Mouse (Mus musculus) neural tube, embryonic 14.5 days (tissue): ENCODE measurements around the gene Jak1. TPM values are rescaled to one million over a fixed set of nuclear protein-coding genes. Genes with fewer than 3 reads are reported as not detected.

ENCODE experiments used
- ATAC-seq: fragments of 200-750 bp; cut with Nextera tagmentation; 2 replicates; pipeline ENCODE4 v1.8.0; 2017; ENCODE audit warnings: low read depth, mild to moderate bottlenecking, moderate TSS enrichment, moderate library complexity
- H3K27ac ChIP-seq: fragments of 300-500 bp; sonication (generic); 2 replicates; pipeline ENCODE4 v1.5.1; 2014; ENCODE audit warnings: low read depth, mild to moderate bottlenecking, control low read depth, low read length, moderate library complexity, mixed read lengths
- H3K27me3 ChIP-seq: fragments of 300-500 bp; sonication (generic); 2 replicates; pipeline ENCODE4 v1.6.1; 2014; ENCODE audit warnings: low read length; ENCODE audit not compliant: control insufficient read depth, insufficient read depth
- H3K36me3 ChIP-seq: fragments of 300-500 bp; sonication (generic); 2 replicates; pipeline ENCODE4 v1.6.1; 2014; ENCODE audit warnings: low read length, mixed read lengths; ENCODE audit not compliant: control insufficient read depth, insufficient read depth
- H3K4me1 ChIP-seq: fragments of 300-500 bp; sonication (generic); 2 replicates; pipeline ENCODE4 v1.6.1; 2014; ENCODE audit warnings: low read length; ENCODE audit not compliant: control insufficient read depth, insufficient read depth
- H3K4me2 ChIP-seq: fragments of 300-500 bp; sonication (generic); 2 replicates; pipeline ENCODE4 v1.6.1; 2014; ENCODE audit warnings: mild to moderate bottlenecking, low read depth, low read length, control low read depth
- H3K4me3 ChIP-seq: fragments of 300-500 bp; sonication (generic); 2 replicates; pipeline ENCODE4 v1.5.1; 2014; ENCODE audit warnings: low read depth, low read length, control low read depth, mixed read lengths
- H3K9ac ChIP-seq: fragments of 300-500 bp; sonication (generic); replicated peaks from 2 replicates; pipeline ENCODE4 v1.6.1; 2014; ENCODE audit warnings: low read depth, mild to moderate bottlenecking, control low read depth, low read length, mixed read lengths
- H3K9me3 ChIP-seq: fragments of 300-500 bp; sonication (generic); 2 replicates; pipeline ENCODE4 v1.6.1; 2016; ENCODE audit warnings: low read length; ENCODE audit not compliant: control insufficient read depth
- WGBS: fragments of 180-500 bp; shearing (Covaris S2); extraction: QIAGEN DNeasy Blood & Tissue Kit; methylation state at CpG from one replicate; pipeline ENCODE4 v1.1.7; 2014; 5-methylcytosine and 5-hydroxymethylcytosine counted together
- polyA plus RNA-seq: library from polyadenylated mRNA; unstranded; fragments of >200 nt; fragmentation: Nextera tagmentation; extraction: Ambion mirVana; gene quantifications from 2 replicates; pipeline ENCODE4 v1.2.1, GENCODE M21; 2014

Gene Jak1
- polyA plus RNA-seq, 1 experiment from 2014 or later, result 119 TPM

DNA sequence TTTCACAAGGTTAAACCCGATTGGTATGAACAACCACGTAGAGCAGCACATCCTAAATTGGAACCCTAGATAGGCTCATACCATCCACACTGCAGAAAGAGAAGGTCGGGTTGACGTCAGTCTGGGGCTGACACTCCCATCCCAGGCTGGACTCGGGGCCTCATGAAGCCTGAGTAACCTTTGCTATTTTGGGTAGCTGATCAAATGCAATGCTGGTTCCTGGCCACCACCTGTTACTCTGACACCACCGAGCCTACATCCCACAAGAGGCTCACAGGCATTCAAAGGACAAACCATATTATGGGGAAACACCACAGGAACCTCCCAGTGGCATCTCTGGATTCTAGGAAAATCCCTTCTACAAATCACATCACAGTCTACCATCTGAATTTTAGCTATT lies 28.3 kb downstream of the Jak1 start:
- H3K9me3 ChIP-seq, result no peaks in the 10 kb centered on the region
- WGBS, result 89% methylated on average over 6 of the region's 6 CpGs
- ATAC-seq, result no peak

GRCm38 (mm10) chr4:101235964-101236363 lies 29.1 kb downstream of the Jak1 start:
- no peaks in the 10 kb centered on the region for H3K9me3 ChIP-seq
- no peak overlapping the region for H3K4me3 ChIP-seq
- H3K4me2 ChIP-seq, result no peak overlapping the region
- no peak for ATAC-seq
- H3K27ac ChIP-seq, result no peak overlapping the region
- H3K9ac ChIP-seq, result no peak overlapping the region
- H3K27me3 ChIP-seq, result no peaks in the 10 kb centered on the region
- WGBS, result 97% methylated on average over 1 of the region's 1 CpGs
- no peaks in the 10 kb centered on the region for H3K36me3 ChIP-seq
- H3K4me1 ChIP-seq, result no peaks in the 10 kb centered on the region

More for the DNA sequence above, 28.3 kb downstream of the Jak1 start:
- Histone ChIP-seq H3K9ac (no peak overlapping the region), H3K27me3 (no peaks in the 10 kb centered on the region), H3K36me3 (no peaks in the 10 kb centered on the region), H3K27ac (no peak overlapping the region), H3K4me3 (no peak overlapping the region), H3K4me2 (no peak overlapping the region), H3K4me1 (no peaks in the 10 kb centered on the region)

GRCm38 (mm10) chr4:101234753-101235152 lies 30.3 kb downstream of the Jak1 start:
- H3K4me2 ChIP-seq, result no peak overlapping the region
- WGBS, result 71% methylated on average over 1 of the region's 1 CpGs
- no peak overlapping the region for H3K27ac ChIP-seq
- H3K9ac ChIP-seq, result no peak overlapping the region
- no peak overlapping the region for H3K4me3 ChIP-seq
- H3K9me3 ChIP-seq, result no peaks in the 10 kb centered on the region
- no peaks in the 10 kb centered on the region for H3K4me1 ChIP-seq
- no peak for ATAC-seq
- no peaks in the 10 kb centered on the region for H3K27me3 ChIP-seq
- no peaks in the 10 kb centered on the region for H3K36me3 ChIP-seq

- Histone ChIP-seq H3K9me3 (no peaks in the 10 kb centered on the region), H3K27ac (no peak overlapping the region), H3K36me3 (no peaks in the 10 kb centered on the region), H3K4me1 (no peaks in the 10 kb centered on the region), H3K4me3 (no peak overlapping the region), H3K4me2 (no peak overlapping the region), H3K9ac (no peak overlapping the region), H3K27me3 (no peaks in the 10 kb centered on the region)
- no peak for ATAC-seq
- WGBS, result 70% methylated on average over 1 of the region's 1 CpGs
Observed at GRCm38 (mm10) chr4:101234332-101234731, 30.8 kb downstream of the Jak1 start.

GRCm38 (mm10) chr4:101230621-101231020 lies 34.5 kb downstream of the Jak1 start:
- no peak for ATAC-seq

GRCm38 (mm10) chr4:101227398-101227797 lies 37.7 kb downstream of the Jak1 start:
- Histone ChIP-seq H3K4me3 (no peak overlapping the region), H3K4me2 (no peak overlapping the region), H3K4me1 (no peaks in the 10 kb centered on the region), H3K9ac (no peak overlapping the region), H3K27me3 (no peaks in the 10 kb centered on the region), H3K9me3 (no peaks in the 10 kb centered on the region), H3K27ac (no peak overlapping the region), H3K36me3 (no peaks in the 10 kb centered on the region)
- WGBS, result 90% methylated on average over 3 of the region's 3 CpGs
- ATAC-seq, result no peak

More at GRCm38 (mm10) chr4:101230621-101231020, 34.5 kb downstream of the Jak1 start:
- Histone ChIP-seq H3K9me3 (no peaks in the 10 kb centered on the region), H3K4me1 (no peaks in the 10 kb centered on the region), H3K27me3 (no peaks in the 10 kb centered on the region), H3K36me3 (no peaks in the 10 kb centered on the region), H3K27ac (no peak overlapping the region), H3K4me2 (no peak overlapping the region), H3K4me3 (no peak overlapping the region), H3K9ac (no peak overlapping the region)
- WGBS, result 93% methylated on average over 2 of the region's 2 CpGs

- Histone ChIP-seq H3K9ac (no peak overlapping the region), H3K4me1 (no peaks in the 10 kb centered on the region), H3K4me2 (no peak overlapping the region), H3K4me3 (no peak overlapping the region), H3K27me3 (no peaks in the 10 kb centered on the region), H3K27ac (no peak overlapping the region), H3K36me3 (no peaks in the 10 kb centered on the region), H3K9me3 (no peaks in the 10 kb centered on the region)
- WGBS, result 93% methylated on average over 5 of the region's 5 CpGs
- ATAC-seq, result no peak
Observed at GRCm38 (mm10) chr4:101225984-101226383, 39.1 kb downstream of the Jak1 start.

GRCm38 (mm10) chr4:101220946-101221345 lies 44.1 kb downstream of the Jak1 start:
- Histone ChIP-seq H3K27ac (no peak overlapping the region), H3K4me1 (no peaks in the 10 kb centered on the region), H3K4me3 (no peak overlapping the region), H3K9me3 (no peaks in the 10 kb centered on the region), H3K27me3 (no peaks in the 10 kb centered on the region), H3K4me2 (no peak overlapping the region), H3K36me3 (no peaks in the 10 kb centered on the region), H3K9ac (no peak overlapping the region)
- WGBS, result 83% methylated on average over 2 of the region's 2 CpGs
- ATAC-seq, result no peak

DNA sequence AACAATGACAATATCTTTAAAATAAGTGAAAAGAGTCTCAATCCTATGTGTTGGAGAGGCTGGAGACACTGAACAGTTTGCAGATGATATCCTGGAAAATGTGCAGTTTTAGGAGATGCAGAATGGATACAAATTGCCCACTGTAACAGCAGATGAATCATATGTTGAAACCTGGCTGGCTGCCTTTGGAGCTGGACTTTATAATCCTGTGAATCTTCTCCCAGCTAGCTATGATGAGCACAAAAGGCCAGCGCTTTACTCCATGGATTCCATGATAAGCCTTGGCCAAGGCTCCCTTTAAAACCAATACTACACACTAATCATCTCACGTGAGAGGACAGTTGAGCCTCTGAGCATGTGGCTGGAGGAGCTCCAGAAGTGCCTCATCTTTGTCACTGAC lies 45.2 kb downstream of the Jak1 start:
- no peak overlapping the region for H3K4me3 ChIP-seq
- H3K4me2 ChIP-seq, result no peak overlapping the region
- no peak for ATAC-seq
- H3K36me3 ChIP-seq, result no peaks in the 10 kb centered on the region
- H3K4me1 ChIP-seq, result no peaks in the 10 kb centered on the region
- H3K27me3 ChIP-seq, result no peaks in the 10 kb centered on the region
- H3K27ac ChIP-seq, result no peak overlapping the region
- H3K9ac ChIP-seq, result no peak overlapping the region
- no peaks in the 10 kb centered on the region for H3K9me3 ChIP-seq
- WGBS, result 82% methylated on average over 2 of the region's 2 CpGs
